Comparison of ENCODE assay signal across 8 mouse cellular contexts in genomic region chr2:158152685-158153309, GRCm38 (mm10). TPM values are rescaled to one million over a fixed set of nuclear protein-coding genes. Genes with fewer than 3 reads are reported as not detected.
DNase-seq lines count a peak whose midpoint lies in the region; ATAC-seq lines count a peak whose summit lies in the region.

No protein-coding gene starts in this region.

- 32% methylated on average over 6 of the region's 6 CpGs for WGBS in midbrain, embryonic 11.5 days
- 36% methylated on average over 6 of the region's 6 CpGs for WGBS in midbrain, embryonic 14.5 days
- WGBS in limb, embryonic 13.5 days = 48% methylated on average over 6 of the region's 6 CpGs
- WGBS in stomach, embryonic 16.5 days = 47% methylated on average over 6 of the region's 6 CpGs

- H3K4me1 ChIP-seq in midbrain, embryonic 11.5 days (ENCODE audit: control insufficient read depth, insufficient read depth, low read length) = peaks cover 9% of the 10 kb centered on the region
- 0 out of 2 replicates have a peak, but pooled peaks cover 3% of the 10 kb centered on the region for H3K4me1 ChIP-seq in midbrain, embryonic 14.5 days (ENCODE audit: control insufficient read depth, insufficient read depth, low read length)
- peaks cover 22% of the 10 kb centered on the region for H3K4me1 ChIP-seq in limb, embryonic 13.5 days
- H3K4me1 ChIP-seq in stomach, embryonic 16.5 days (ENCODE audit: control insufficient read depth, insufficient read depth, low read length) = peaks cover 29% of the 10 kb centered on the region

- no peaks in the 10 kb centered on the region for H3K36me3 ChIP-seq in midbrain, embryonic 11.5 days (ENCODE audit: control insufficient read depth, insufficient read depth, low read length)
- H3K36me3 ChIP-seq in midbrain, embryonic 14.5 days (ENCODE audit: control insufficient read depth, insufficient read depth, low read length) = no peaks in the 10 kb centered on the region
- no peaks in the 10 kb centered on the region for H3K36me3 ChIP-seq in limb, embryonic 13.5 days
- H3K36me3 ChIP-seq in stomach, embryonic 16.5 days (ENCODE audit: control insufficient read depth, insufficient read depth, low read length) = no peaks in the 10 kb centered on the region

- no peaks in the 10 kb centered on the region for H3K27me3 ChIP-seq in midbrain, embryonic 11.5 days (ENCODE audit: control insufficient read depth, insufficient read depth, low read length)
- no peaks in the 10 kb centered on the region for H3K27me3 ChIP-seq in midbrain, embryonic 14.5 days (ENCODE audit: control insufficient read depth, insufficient read depth, low read length)
- no peaks in the 10 kb centered on the region for H3K27me3 ChIP-seq in limb, embryonic 13.5 days
- H3K27me3 ChIP-seq in stomach, embryonic 16.5 days (ENCODE audit: control insufficient read depth, insufficient read depth, low read length) = no peaks in the 10 kb centered on the region

- H3K4me2 ChIP-seq in midbrain, embryonic 11.5 days = no peak overlapping the region
- no peak overlapping the region for H3K4me2 ChIP-seq in midbrain, embryonic 14.5 days (ENCODE audit: low read length)
- peak overlapping the region; percentile 73 for H3K4me2 ChIP-seq in limb, embryonic 13.5 days (replicated peaks)
- peak overlapping the region; percentile 68; the same call in 1 of the 2 replicates for H3K4me2 ChIP-seq in stomach, embryonic 16.5 days (ENCODE audit: low read depth, low read length)

- H3K4me3 ChIP-seq in midbrain, embryonic 11.5 days (ENCODE audit: low read depth, low read length) = no peak overlapping the region
- no peak overlapping the region for H3K4me3 ChIP-seq in midbrain, embryonic 14.5 days (replicated peaks; ENCODE audit: low read depth, low read length)
- no peak overlapping the region for H3K4me3 ChIP-seq in limb, embryonic 13.5 days
- H3K4me3 ChIP-seq in stomach, embryonic 16.5 days (replicated peaks; ENCODE audit: low read length) = no peak overlapping the region

- H3K9ac ChIP-seq in midbrain, embryonic 11.5 days (ENCODE audit: low read length) = no peak overlapping the region
- H3K9ac ChIP-seq in midbrain, embryonic 14.5 days (replicated peaks; ENCODE audit: low read length) = no peak overlapping the region
- no peak overlapping the region for H3K9ac ChIP-seq in limb, embryonic 13.5 days
- no peak overlapping the region for H3K9ac ChIP-seq in stomach, embryonic 16.5 days (ENCODE audit: low read length)

- no peak overlapping the region for H3K27ac ChIP-seq in midbrain, embryonic 11.5 days (ENCODE audit: low read depth, low read length)
- no peak overlapping the region for H3K27ac ChIP-seq in midbrain, embryonic 14.5 days (replicated peaks; ENCODE audit: low read depth, low read length)
- peak overlapping the region; percentile 55; the same call in 1 of the 2 replicates for H3K27ac ChIP-seq in limb, embryonic 13.5 days
- H3K27ac ChIP-seq in stomach, embryonic 16.5 days (ENCODE audit: low read length) = 0 out of 2 replicates have a peak overlapping the region, but pooled peaks have one; percentile 78

- ATAC-seq in midbrain, embryonic 11.5 days (ENCODE audit: low FRiP score) = peak; percentile 90
- no peak for ATAC-seq in midbrain, embryonic 14.5 days (ENCODE audit: low FRiP score, low TSS enrichment)
- ATAC-seq in erythroid progenitor cell, adult 5-6 weeks (replicated peaks; ENCODE audit: low FRiP score, poor library complexity, severe bottlenecking) = 0 out of 2 replicates have a peak, but pooled peaks have one; percentile 14
- peak; percentile 67 for ATAC-seq in limb, embryonic 13.5 days (ENCODE audit: low FRiP score, low read depth)
- 0 out of 2 replicates have a peak, but pooled peaks have one; percentile 15 for ATAC-seq in stomach, embryonic 16.5 days (ENCODE audit: insufficient read depth, low FRiP score)
- no peak for ATAC-seq in granulocyte monocyte progenitor cell, adult 5-6 weeks (replicated peaks; ENCODE audit: poor library complexity, severe bottlenecking)

- H3K9me3 ChIP-seq in midbrain, embryonic 11.5 days (ENCODE audit: control insufficient read depth, low read length) = no peaks in the 10 kb centered on the region
- no peaks in the 10 kb centered on the region for H3K9me3 ChIP-seq in midbrain, embryonic 14.5 days (ENCODE audit: control insufficient read depth, low read length)
- H3K9me3 ChIP-seq in limb, embryonic 13.5 days = no peaks in the 10 kb centered on the region
- H3K9me3 ChIP-seq in stomach, embryonic 16.5 days (replicated peaks; ENCODE audit: control insufficient read depth, low read length) = no peaks in the 10 kb centered on the region; the same call in 1 of the 2 replicates

- DNase-seq in midbrain, embryonic 11.5 days (ENCODE audit: low spot score, missing footprints) = peak; percentile 89
- DNase-seq in midbrain, embryonic 14.5 days = no peak
- no peak for DNase-seq in cerebellum, adult 8-10 months
- no peak for DNase-seq in urinary bladder, postnatal 10 days (ENCODE audit: low spot score)

RNA-seq across cellular contexts. Expression of gene Tgm2, which starts 6.6 kb away (rescaled TPM):
- polyA plus RNA-seq in midbrain, embryonic 11.5 days (2014; fragmentation: Nextera tagmentation; extraction: Ambion mirVana) = 5.8 and 6.5 TPM in 2 replicates
- polyA plus RNA-seq in midbrain, embryonic 14.5 days (2014; fragmentation: Nextera tagmentation; extraction: Ambion mirVana) = 0.77 and 6.8 TPM in 2 replicates
- 16.3 and 27.4 TPM in 2 replicates for total RNA-seq in erythroid progenitor cell, adult 5-6 weeks (2015; ENCODE audit: low replicate concordance)
- 23.0 and 33.9 TPM in 2 replicates for total RNA-seq in erythroid progenitor cell, adult 5-6 weeks (2017; ENCODE audit: low replicate concordance)
- 6.2 and 7.5 TPM in 2 replicates for polyA plus RNA-seq in limb, embryonic 13.5 days (2015; fragmentation: Nextera tagmentation; extraction: Ambion mirVana)
- polyA plus RNA-seq in stomach, embryonic 16.5 days (2015; fragmentation: Nextera tagmentation; extraction: Ambion mirVana) = 123 and 133 TPM in 2 replicates
- total RNA-seq in granulocyte monocyte progenitor cell, adult 5-6 weeks (2014; fragmentation: Nextera tagmentation) = not detected in 2 replicates
- 0.04 and 0.21 TPM in 2 replicates for total RNA-seq in granulocyte monocyte progenitor cell, adult 5-6 weeks (2017)

Comparison
In these comparisons a context has a peak if more than half of its experiments do, and no peak if none do; other contexts are left out.
1. ATAC-seq: peak in midbrain, embryonic 11.5 days (single experiment), erythroid progenitor cell, adult 5-6 weeks (single experiment), limb, embryonic 13.5 days (single experiment) and stomach, embryonic 16.5 days (single experiment); none in midbrain, embryonic 14.5 days (single experiment) and granulocyte monocyte progenitor cell, adult 5-6 weeks (single experiment).
2. H3K27ac ChIP-seq: peak in limb, embryonic 13.5 days (single experiment) and stomach, embryonic 16.5 days (single experiment); none in midbrain, embryonic 11.5 days (single experiment) and midbrain, embryonic 14.5 days (single experiment).
3. H3K4me2 ChIP-seq: peak in limb, embryonic 13.5 days (single experiment) and stomach, embryonic 16.5 days (single experiment); none in midbrain, embryonic 11.5 days (single experiment) and midbrain, embryonic 14.5 days (single experiment).
4. RNA of gene Tgm2, which starts 6.6 kb away (polyA plus RNA-seq): 123 to 133 TPM in stomach, embryonic 16.5 days; 6.2 to 7.5 TPM in limb, embryonic 13.5 days, 0.77 to 6.8 TPM in midbrain, embryonic 14.5 days and 5.8 to 6.5 TPM in midbrain, embryonic 11.5 days; every median in the first group is over 10 times any median in the second.